Mouse (Mus musculus) spleen, postnatal 4 days (tissue): ENCODE measurements around the gene Kansl1l.
"Not testable (repeated sequence)": the region's sequence is repeated elsewhere in the genome, so short reads cannot be mapped to it uniquely, and the experiment has no call there.

Experiments
- DNase-seq, 2 experiments: peaks; one replicate each; pipeline ENCODE4 v3.0.0; 2022; ENCODE audit warnings: low spot score in 2 of 2

Gene Kansl1l

DNA sequence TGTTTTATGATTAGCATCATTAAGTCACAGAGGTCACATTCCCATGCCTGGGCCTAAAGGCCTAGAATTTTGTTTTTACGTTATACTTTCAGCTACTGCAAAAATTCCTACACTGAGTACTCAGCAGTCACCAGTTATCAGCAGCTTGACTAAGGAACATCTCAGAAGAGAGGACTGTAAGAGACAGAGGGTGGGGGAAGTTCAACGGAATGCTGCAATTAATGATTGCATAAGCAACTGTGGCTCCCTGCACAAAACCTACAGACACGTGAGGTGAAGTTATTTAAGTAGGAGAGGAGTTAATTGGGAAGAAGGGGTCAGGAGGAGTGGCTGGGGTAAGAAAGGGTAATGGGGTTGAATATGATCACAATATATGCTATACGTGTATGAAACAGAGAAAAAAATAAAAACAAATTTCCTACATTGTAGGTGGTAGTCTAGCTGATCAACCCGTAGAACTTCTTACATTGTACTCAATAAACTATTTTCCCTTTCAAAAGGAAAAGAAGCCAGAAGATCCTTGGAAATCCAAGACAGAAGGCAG lies 117.1 kb downstream of the Kansl1l start:
- no peak for DNase-seq

DNA sequence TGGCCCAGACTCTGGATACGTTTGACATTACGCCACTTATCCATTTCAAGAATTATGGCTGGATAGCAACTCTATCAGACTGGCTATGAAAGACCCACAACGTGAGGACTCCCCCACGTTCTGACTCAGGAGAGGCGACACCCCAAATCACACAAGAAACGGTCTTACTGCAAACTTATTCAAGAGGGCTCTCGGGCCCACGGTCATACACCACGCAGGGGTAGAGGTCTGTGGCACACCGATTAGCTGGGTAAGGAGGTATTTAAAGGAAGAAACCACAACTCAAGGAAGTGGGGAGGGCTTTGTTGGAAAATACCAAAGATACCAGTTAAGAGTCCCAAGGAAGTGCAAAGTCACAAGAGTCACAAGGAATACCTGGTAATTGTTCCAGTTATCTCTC lies 117.7 kb downstream of the Kansl1l start:
- DNase-seq: not testable (repeated sequence)

DNA sequence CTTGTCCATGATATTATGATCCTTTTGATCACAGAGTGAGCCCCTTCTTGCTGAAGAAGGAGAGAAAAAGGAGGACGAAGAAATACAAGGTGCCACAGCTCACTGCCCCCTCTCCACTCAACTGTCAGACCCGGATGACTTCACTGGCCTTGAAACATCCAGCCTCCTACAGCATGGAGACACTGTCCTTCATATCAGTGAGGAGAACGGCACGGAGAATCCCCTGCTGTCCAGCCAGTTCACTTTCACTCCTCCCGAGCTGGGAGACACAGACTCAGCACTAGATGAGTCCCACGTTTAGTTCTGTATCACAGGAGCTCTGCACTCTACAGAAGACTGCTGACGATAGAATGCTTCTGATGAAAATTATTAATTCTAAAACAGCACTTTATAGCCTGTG lies 122.1 kb downstream of the Kansl1l start:
- DNase-seq: no peak

DNA sequence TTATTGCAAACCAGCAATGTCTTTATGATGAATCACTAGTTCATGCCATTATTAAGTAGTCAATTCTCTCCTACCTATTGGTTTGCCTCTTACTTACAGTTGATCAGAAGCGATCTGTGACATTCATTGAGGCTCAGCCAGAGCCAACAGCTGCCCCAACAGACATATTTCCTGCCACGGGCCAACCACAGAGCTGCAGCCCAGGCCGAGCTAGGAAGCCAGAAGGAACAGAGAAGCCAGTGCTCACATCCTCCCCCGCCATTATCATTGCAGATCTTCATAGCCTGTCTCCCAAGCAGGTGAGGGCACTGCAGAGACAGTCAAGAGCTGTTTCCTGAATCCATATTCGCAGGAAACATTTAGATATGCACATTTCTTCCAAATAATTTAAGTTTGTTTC lies 123.1 kb downstream of the Kansl1l start:
- no peak for DNase-seq

DNA sequence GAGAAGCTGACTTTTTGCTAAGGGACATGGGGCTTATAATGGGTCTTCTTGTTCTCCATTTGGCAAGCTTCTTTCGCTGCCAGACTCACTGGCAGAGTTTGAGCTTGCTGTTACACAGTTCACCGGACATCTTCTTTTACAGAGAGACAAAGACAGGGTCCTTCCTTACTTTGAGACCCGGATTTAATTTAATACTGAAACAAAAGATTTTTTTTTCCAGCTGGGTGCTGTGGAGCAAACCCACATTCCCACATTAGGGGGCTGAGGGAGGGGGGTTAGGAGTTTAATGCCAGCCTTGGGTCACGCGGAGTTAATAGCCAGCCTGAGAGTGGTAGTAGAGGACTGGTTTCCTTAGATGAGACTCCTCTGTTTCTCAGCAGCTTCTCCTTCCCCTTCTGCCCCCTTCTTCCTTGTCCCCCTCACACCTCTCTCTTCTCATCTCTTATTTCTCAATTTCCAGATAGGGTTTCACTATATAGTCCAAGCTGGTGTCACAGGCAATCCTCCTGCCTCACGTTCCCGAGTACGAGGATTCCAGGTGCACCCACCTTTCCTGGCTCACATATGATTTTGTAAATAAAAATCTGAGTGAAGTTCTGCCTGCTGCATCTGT lies 124.5 kb downstream of the Kansl1l start:
- no peak for DNase-seq

DNA sequence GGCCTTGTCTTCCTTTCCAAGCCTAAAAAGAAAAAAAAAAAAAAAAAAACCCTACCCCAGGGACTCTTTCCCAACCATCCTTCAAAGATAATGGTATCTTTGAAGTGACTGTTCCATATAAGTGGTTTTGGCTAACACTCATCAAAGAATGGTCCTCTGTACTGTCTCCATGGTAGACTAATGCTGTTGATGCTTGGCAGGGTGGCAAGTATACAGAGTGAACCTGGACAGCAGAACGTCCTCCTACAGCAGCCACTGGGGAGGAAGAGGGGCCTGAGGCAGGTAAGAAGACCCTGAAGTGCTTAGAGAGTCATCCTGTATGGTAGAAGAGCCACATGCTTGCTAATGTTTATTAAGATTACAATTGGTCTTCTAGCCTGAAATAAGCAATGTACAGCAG lies 125.1 kb downstream of the Kansl1l start:
- no peak for DNase-seq

DNA sequence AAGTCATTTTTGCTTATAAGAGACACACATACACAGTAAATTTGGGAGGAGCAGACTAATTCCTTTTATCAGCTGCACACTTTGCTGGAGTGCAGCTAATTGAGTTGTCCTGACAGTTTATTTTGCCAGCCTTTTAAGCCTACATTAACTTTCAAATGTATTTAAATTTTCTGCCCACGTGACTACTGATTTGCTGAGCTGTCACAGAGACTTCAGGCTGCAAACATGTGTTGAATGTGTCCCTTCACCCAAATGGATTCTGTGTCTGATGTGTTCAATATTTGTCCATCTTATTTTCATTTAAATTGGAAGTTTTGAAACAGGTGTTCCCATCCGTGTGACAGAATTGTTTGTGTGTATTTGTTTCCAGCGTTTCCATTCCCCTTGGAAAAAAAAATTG lies 125.6 kb downstream of the Kansl1l start:
- no peak for DNase-seq

DNA sequence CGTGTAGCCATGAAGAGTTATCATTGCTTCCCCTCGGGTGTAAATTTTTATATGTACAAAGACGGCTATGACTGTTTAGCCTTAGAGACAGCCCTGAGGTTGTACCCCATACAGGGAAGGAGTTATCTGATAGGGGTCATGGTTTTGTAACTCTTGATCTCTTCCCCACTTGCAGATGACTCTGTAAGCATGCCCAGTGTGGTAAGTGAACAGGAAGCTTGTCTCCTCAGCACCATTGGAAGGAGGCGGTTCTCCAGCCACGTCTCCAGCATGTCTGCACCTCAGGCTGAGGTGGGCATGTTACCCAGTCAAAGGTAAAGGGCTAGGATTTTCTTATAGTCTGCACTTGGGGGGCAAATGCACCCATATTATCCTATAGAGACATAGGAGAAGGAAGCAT lies 134.4 kb downstream of the Kansl1l start:
- DNase-seq: no peak

DNA sequence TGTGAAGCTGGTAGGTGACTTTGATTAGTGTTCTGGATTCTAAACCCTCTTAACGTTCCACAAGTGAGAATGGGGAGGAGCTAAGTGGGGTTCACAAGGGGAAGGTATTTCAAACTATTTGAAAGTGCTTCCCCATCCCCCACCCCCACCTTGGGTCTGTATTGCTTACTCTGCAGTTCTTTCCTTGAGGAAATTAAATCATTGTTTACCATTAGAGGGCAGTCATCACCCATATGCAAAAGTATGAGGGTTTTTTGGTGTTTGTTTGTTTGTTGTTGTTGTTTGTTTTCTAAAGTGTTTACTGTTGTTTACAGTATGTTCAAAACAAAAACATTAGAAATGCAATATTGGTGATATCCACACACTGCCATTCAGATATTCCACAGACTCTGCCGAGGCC lies 138.7 kb downstream of the Kansl1l start:
- no peak for DNase-seq

DNA sequence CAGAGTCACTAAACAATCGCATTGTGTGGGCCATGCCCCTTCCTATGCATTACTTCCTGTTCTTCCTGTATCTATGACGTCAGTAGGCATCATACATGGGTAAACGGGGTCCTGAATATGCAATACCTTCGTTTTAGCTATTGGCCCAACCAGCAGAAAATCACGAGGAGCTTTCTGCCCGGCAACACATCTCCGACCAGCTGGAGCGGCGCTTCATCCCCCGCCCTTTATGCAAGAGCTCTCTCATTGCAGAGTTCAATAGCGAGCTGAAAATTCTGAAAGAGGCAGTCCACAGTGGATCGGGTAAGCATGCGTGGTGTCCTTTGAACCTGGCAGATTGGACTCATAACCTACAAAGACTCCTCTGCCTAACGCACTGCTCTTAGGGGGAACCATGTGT lies 139.4 kb downstream of the Kansl1l start:
- DNase-seq: no peak

DNA sequence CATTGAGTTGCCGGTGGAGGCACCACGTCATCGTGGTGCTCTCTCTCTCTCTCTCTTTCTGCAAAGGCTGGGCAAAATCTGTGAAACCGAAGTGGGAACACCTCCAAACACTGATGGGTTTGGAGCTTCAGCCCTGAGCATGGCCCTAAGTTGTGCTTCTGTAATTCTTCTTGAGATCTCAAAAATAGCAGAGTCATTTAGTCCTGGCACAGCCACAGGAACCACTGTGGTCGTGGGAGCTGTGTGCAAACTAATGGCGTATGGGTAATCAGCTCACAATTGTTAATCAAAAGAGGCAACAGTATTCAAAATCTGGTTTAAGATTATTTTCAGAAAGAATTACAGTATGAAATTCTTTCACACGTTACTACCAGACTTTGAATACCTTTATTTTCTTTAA lies 144.6 kb downstream of the Kansl1l start:
- DNase-seq: no peak

DNA sequence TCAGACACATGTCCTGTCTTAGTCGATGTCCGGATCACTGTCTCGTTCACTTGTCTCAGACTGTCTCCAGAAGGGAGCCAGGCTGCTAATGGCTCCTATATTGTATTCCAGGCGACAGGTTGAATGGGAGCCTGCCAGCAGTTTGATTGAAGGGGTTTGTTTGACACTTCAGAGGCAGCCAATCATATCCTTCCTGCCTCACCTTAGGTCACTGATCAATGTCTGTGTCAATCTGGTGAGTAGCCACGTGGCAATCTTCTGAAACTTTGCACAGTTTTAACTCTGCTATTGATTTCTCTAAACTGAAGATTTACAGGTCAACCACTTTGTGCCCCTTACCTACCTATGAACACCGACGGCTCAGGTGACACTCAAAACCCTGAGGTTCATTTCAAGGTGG lies 145.9 kb downstream of the Kansl1l start:
- DNase-seq: no peak
